Mouse (Mus musculus): ENCODE data around the gene Fgfr2. TPM values are rescaled to one million over a fixed set of nuclear protein-coding genes. Genes with fewer than 3 reads are reported as not detected.
"Not testable (repeated sequence)": the region's sequence is repeated elsewhere in the genome, so short reads cannot be mapped to it uniquely, and the experiment has no call there.

The Fgfr2 gene
- polyA plus RNA-seq, 1 experiment from 2014 or later: 123 TPM

DNA sequence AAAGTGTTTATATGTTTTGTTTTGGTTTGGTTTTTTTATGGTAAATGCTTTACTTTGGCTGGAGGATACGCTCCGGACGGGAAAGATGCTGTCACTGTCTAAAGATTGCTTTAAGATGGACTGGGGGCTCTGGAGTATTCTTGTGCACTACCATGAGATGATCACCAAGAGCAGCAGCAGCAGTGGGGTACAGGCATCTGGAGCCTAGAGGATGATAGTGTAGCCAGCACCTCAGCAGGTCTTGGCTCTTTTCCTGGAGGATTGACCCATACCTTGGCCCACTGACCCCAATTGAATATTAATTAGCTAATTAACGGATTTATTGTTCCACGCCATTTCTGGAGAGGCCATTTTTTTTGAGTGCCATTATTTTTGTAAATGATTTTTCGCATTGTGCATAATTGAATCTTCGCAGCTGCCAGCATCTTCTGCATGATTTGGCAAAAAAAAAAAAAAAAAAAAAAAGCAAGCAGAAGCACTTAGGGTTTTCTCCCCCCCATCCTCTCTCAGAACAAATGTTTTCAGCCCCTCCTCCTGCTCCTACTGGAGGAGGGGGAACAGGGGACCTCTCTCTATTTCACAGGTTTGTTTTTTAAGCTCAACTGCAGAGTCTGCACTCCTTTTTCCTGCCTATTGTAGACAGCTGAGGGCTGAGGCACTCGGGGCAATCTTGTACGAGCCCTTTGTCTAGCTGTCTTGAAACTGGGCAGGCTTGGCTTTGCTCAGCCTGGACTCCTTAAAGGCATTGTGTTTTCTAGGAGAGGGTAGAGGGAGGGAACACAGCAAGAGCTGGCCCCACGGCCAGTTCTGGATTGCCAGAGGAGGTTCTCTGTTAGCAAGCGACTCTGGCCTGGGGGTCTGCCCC is 2529.5 kb downstream of the Fgfr2 start:
- not testable (repeated sequence) for H3K4me1 ChIP-seq; ATAC-seq (ENCODE audit: low FRiP score, low read depth)
- 66% methylated on average over 8 of the region's 11 CpGs for WGBS

DNA sequence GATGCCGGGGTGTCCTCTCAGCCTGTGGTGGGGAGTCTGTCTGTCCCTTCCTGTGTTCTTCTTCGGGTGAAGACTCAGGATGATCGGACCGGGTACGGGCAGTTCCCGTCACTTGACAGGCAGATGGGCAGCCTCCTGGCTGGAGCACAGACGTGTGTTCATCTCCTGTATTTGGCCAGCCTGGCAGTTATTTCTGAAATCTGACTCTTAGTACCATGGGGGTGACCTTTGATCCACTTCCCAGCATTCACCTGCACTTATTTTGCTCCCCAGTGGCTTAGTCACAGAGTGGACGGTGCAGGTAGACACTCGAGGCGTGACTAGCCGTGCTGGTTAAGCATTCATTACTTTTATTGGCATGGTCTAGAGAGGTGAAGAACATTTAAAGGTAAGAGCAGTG is 2530.2 kb downstream of the Fgfr2 start:
- H3K4me1 ChIP-seq; H3K4me3 ChIP-seq; ATAC-seq (ENCODE audit: low FRiP score, low read depth); H3K9me3 ChIP-seq; H3K27me3 ChIP-seq; H3K36me3 ChIP-seq; H3K9ac ChIP-seq; H3K27ac ChIP-seq; H3K4me2 ChIP-seq (replicated peaks): not testable (repeated sequence)
- no CpG with 5 or more reads among the region's 11 CpGs for WGBS

More for the DNA sequence above, 2529.5 kb downstream of the Fgfr2 start:
- H3K36me3 ChIP-seq; H3K27ac ChIP-seq; H3K9me3 ChIP-seq; H3K4me2 ChIP-seq (replicated peaks); H3K27me3 ChIP-seq; H3K9ac ChIP-seq; H3K4me3 ChIP-seq: not testable (repeated sequence)

DNA sequence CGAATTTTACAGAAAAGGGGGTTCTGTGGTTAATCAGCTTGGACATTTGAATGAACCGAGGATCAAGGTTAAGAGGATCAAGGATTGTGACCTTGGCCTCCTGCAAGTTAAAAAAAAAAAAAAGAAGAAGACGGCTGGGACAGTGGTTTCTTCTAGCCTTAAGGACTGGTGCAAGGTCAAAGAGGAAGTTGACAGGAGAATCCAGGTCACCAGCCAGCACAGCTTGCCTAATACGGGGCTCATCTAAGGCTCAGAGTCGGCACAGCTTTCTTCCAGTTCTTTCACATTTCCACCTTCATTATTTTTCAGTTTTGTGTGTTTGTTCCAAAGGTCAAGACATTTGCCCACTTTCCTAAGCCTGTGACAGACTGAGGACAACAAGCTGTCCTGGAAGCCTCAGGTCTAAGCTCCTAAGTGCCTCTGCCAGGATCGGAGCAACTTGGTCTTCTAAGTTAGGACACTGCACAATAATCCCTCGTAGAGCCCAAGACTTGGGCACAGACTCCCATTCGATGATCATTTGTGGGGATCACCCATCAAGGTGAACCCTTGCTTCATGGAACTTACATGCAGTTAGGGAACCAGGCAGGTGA is 2532.2 kb downstream of the Fgfr2 start:
- H3K4me1 ChIP-seq: no peaks in the 10 kb centered on the region
- no peak overlapping the region for H3K4me3 ChIP-seq
- no peaks in the 10 kb centered on the region for H3K36me3 ChIP-seq
- no peak overlapping the region for H3K4me2 ChIP-seq (replicated peaks)
- H3K9ac ChIP-seq: no peak overlapping the region
- WGBS: 82% methylated on average over 8 of the region's 8 CpGs
- no peaks in the 10 kb centered on the region for H3K9me3 ChIP-seq
- no peak overlapping the region for H3K27ac ChIP-seq
- no peak for ATAC-seq (ENCODE audit: low FRiP score, low read depth)
- no peaks in the 10 kb centered on the region for H3K27me3 ChIP-seq

DNA sequence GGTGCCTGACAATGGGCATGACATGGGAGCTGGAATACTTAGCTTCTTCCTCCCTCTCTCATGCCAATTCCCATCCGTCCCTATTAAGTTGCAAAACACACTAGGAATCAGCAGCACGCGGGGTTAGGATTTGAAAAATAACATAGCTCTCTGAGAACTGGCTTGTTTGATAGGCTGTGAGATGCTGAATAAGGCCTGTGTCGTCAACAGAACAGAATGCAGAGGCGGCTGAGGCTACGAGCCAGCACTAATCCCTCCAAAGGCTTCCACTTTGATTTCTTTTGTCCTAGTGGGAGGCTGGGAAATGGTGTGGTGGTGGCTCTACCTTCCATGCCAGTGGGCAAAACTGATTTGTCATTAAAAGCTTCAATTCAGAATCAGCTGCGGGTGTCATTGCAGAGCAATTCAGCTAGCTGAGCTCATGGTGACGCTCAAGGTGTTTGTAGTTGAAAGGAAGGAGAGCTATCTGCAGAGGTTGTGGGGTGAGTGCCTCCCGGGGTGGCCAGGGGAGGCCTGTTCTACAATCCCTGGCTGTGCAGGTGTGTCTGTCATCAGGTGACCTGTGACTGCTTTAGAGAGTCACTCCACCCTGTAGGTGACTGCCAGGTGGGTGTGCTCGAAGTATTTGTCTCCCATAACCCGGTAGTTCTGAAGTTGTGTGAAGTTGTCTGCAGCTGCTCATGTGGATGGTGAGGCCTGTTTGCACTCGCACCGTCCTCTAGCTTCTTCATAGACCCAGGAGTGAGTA is 2532.9 kb downstream of the Fgfr2 start:
- Histone ChIP-seq H3K27me3 (no peaks in the 10 kb centered on the region), H3K4me1 (no peaks in the 10 kb centered on the region), H3K36me3 (no peaks in the 10 kb centered on the region), H3K4me3 (no peak overlapping the region), H3K9ac (no peak overlapping the region), H3K9me3 (no peaks in the 10 kb centered on the region), H3K27ac (no peak overlapping the region), H3K4me2 (replicated peaks) (no peak overlapping the region)
- 68% methylated on average over 13 of the region's 13 CpGs for WGBS
- ATAC-seq (ENCODE audit: low FRiP score, low read depth): no peak

DNA sequence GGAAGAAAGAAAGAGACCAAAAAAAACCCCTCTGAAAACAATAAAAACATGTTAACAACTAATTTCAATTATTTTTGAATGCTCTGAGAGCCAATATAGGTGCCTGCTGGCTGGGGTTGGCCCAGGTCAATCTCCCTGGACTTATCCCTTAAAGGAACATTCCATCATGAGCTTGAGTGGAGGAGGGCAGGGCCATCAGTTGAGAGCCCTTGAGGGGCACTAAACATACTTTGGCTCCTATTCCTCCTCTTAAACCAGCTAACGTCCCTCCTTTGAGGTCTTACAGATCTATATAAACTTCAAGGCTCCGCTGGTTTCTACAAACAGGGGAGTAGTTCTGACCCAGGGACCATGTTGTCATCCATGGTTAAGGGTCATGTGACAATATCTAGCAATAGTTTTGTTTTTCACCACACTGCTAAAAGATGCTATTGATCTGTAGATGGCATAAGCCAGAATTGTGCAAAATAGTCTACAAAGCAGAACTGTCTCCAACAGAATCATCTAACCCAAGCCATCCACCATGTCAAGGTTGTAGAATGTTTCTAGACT is 2536.6 kb downstream of the Fgfr2 start:
- H3K9me3 ChIP-seq: no peaks in the 10 kb centered on the region

DNA sequence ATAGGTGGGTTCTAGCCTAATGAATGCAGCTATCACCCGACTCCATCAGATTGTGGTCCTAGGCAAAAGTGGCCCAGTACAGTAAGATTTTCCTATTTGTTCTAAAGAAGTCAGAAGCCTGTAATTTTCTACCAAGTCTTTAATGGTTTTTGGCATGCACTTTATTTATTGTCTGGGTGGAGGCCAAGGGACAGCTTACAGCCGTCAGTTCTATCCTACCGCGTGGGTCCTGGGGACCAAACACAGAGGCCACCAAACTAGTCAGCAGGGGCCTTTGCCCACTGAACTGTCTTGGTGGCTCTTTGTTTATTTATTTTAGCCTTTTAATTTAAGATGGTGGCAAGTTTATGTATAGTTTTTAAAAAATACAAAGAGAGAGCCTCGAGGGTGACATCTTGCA is 2544.5 kb downstream of the Fgfr2 start:
- Histone ChIP-seq H3K4me1 (peaks cover 30% of the 10 kb centered on the region), H3K9ac (no peak overlapping the region), H3K36me3 (no peaks in the 10 kb centered on the region), H3K4me2 (replicated peaks) (no peak overlapping the region), H3K9me3 (no peaks in the 10 kb centered on the region), H3K27me3 (no peaks in the 10 kb centered on the region), H3K4me3 (no peak overlapping the region), H3K27ac (no peak overlapping the region)
- ATAC-seq (ENCODE audit: low FRiP score, low read depth): no peak
- WGBS: 78% methylated on average over 5 of the region's 5 CpGs

More for the DNA sequence above, 2536.6 kb downstream of the Fgfr2 start:
- Histone ChIP-seq H3K36me3 (no peaks in the 10 kb centered on the region), H3K27ac (no peak overlapping the region), H3K9ac (no peak overlapping the region), H3K4me2 (replicated peaks) (no peak overlapping the region), H3K4me1 (no peaks in the 10 kb centered on the region), H3K4me3 (no peak overlapping the region), H3K27me3 (no peaks in the 10 kb centered on the region)
- no peak for ATAC-seq (ENCODE audit: low FRiP score, low read depth)
- WGBS: 69% methylated on average over 2 of the region's 2 CpGs

DNA sequence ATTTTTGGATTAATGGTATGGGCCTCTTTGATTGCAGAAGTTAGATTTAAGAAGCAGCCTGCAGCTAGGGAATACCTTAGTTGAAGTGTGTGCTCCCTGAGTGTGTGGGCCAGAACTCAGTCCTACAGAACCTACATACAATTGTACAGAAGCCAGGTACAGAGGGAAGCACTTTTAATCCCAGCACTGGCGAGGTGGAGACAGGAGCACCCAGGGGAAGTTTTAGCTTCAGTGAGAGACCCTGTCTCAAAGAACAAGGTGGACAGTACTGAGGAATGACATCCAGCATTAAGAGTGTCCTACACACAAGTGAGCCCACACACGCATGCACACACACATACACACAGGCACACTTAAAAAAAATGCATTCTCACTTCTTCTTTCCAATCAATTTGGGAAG is 2545.1 kb downstream of the Fgfr2 start:
- WGBS: 86% methylated on average over 2 of the region's 2 CpGs

DNA sequence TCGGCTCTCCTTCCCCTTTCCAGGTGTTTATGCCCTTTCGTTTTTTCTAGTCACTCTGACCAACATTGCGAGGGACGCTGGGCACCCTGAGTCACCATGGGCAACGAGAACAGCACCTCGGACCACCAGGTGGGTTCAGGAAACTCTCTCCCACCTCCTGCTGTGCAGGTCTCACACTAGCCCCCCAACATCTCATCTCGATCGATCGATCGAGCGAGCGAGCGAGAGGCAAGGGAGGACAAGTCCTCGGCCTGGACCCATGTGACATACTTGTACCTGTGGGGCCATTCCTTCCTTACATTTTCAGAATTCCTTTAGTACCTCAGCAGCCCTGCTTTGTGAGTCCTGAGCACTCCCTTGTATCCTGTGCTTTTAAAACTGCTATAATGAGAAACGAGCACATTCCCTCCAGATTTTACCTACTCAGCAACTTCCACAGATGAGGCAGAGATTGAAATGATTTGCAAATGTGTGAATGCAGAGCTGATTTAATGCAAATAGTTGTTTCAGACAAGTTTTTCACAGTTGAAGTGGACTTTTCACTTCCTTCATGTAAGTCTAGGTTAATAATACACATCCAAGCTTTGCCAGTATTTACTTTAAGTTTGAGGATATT is 2545.7 kb downstream of the Fgfr2 start, which contains the start of gene Tacc2:
Gene Tacc2 (plus strand): TSS at position 51 of the 616 bp plus-strand sequence.
- no peaks in the 10 kb centered on the region for H3K9me3 ChIP-seq
- WGBS: 27% methylated on average over 15 of the region's 15 CpGs
- H3K4me2 ChIP-seq (replicated peaks): peak within 1 kb of the TSS; percentile 60
- peak within 1 kb of the TSS; percentile 45; the same call in 1 of the 2 replicates for H3K9ac ChIP-seq
- peaks cover 30% of the 10 kb centered on the region for H3K4me1 ChIP-seq
- no peaks in the 10 kb centered on the region for H3K36me3 ChIP-seq
- peak within 1 kb of the TSS; percentile 31 for H3K4me3 ChIP-seq
- ATAC-seq (ENCODE audit: low FRiP score, low read depth): no peak
- peak within 1 kb of the TSS; percentile 65; the same call in 1 of the 2 replicates for H3K27ac ChIP-seq
- no peaks in the 10 kb centered on the region for H3K27me3 ChIP-seq

More for the DNA sequence above, 2545.1 kb downstream of the Fgfr2 start:
- peak overlapping the region; percentile 60; the same call in 1 of the 2 replicates for H3K4me2 ChIP-seq (replicated peaks)
- peaks cover 30% of the 10 kb centered on the region for H3K4me1 ChIP-seq
- H3K27me3 ChIP-seq: no peaks in the 10 kb centered on the region
- ATAC-seq (ENCODE audit: low FRiP score, low read depth): no peak
- H3K4me3 ChIP-seq: no peak overlapping the region
- H3K9ac ChIP-seq: no peak overlapping the region
- H3K36me3 ChIP-seq: no peaks in the 10 kb centered on the region
- peak overlapping the region; percentile 65; the same call in 1 of the 2 replicates for H3K27ac ChIP-seq
- H3K9me3 ChIP-seq: no peaks in the 10 kb centered on the region

DNA sequence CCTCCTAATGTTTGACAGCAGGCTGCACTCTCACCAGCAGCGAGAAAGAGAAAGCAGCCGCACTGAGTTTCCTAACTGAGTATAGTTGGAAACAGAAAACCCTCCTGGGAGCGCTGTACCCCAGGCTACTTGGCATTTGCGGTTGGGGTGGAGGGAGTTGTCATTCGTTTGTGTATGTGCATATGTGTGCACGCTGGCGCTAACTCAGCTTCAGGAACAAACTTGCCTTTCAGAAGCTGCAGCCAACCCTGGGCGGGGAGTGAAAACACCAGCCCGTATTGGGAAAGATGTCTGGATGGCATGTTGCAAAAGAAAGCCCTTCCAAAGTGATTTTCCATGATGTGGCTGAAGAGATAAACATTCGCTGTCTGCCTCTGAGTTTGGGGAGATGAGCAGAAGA is 2546.2 kb downstream of the Fgfr2 start:
- Histone ChIP-seq H3K4me1 (peaks cover 30% of the 10 kb centered on the region), H3K9ac (peak overlapping the region; percentile 45; the same call in 1 of the 2 replicates), H3K27ac (peak overlapping the region; percentile 65; the same call in 1 of the 2 replicates), H3K4me3 (peak overlapping the region; percentile 31), H3K27me3 (no peaks in the 10 kb centered on the region), H3K4me2 (replicated peaks) (peak overlapping the region; percentile 60), H3K36me3 (no peaks in the 10 kb centered on the region), H3K9me3 (no peaks in the 10 kb centered on the region)
- peak; percentile 29; the same call in 1 of the 2 replicates for ATAC-seq (ENCODE audit: low FRiP score, low read depth)
- 17% methylated on average over 10 of the region's 10 CpGs for WGBS

DNA sequence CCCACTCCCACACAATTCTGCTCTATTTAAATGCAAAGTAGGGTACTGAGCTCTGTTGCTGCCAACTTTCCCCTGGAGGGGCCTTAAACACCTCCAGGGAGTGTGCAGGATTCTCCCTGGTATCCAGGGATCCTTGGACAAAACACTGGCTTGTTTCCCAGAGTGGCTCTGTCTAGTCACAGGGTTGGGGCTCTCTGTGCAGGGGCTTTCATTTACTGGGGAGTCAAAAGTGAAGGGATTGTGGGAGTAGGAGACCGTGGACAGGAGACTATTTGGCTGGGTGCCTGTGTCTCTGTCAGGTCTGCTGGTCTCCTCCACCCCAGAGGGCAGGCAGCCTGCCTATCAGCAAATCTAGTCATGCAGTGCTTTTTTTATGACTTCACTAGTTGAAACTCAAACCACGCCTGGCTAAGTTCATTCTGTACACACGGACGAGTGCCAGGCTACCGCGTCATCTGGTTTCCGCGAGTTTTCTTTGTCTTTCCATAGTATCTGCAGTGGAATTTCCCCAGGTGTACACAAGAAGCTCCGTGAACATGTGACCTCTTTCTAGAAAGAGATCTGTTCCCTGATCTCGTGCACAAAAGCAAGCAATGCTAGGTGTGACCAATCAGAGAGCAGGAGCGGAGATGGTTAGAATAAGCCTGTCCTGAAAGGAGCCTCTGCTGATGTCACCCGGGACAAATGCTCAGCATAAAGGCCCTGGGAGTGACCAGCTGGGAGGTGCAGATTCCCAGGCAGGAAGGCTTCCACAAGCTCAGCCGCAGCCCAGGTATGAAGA is 2548.7 kb downstream of the Fgfr2 start:
- H3K9ac ChIP-seq: no peak overlapping the region
- H3K36me3 ChIP-seq: no peaks in the 10 kb centered on the region
- 55% methylated on average over 13 of the region's 13 CpGs for WGBS
- no peak overlapping the region for H3K27ac ChIP-seq
- no peaks in the 10 kb centered on the region for H3K27me3 ChIP-seq
- H3K4me2 ChIP-seq (replicated peaks): no peak overlapping the region
- H3K9me3 ChIP-seq: no peaks in the 10 kb centered on the region
- no peak for ATAC-seq (ENCODE audit: low FRiP score, low read depth)
- peaks cover 40% of the 10 kb centered on the region for H3K4me1 ChIP-seq
- H3K4me3 ChIP-seq: no peak overlapping the region

DNA sequence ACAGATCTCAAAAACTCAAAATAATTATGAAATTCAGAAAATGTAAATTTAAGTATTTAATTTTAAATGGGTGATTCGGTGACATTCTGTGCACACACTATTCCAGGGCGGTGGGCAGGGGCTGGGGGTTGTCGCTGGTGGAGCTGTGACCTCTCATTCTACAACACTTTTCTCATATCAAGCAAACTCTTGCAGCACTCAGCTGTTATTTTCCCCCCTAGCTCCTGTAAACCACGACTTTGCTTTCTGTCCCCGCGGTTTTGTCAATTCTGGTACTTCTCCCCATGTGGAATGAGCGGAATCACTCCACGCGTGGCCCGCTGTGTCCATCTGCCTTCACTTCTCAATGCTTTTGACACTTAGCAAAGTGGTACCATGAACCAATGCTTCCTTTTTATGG is 2549.4 kb downstream of the Fgfr2 start:
- WGBS: 94% methylated on average over 10 of the region's 10 CpGs
- H3K36me3 ChIP-seq: no peaks in the 10 kb centered on the region
- no peak for ATAC-seq (ENCODE audit: low FRiP score, low read depth)
- no peaks in the 10 kb centered on the region for H3K9me3 ChIP-seq
- H3K27ac ChIP-seq: no peak overlapping the region
- H3K4me2 ChIP-seq (replicated peaks): no peak overlapping the region
- H3K9ac ChIP-seq: no peak overlapping the region
- no peak overlapping the region for H3K4me3 ChIP-seq
- H3K4me1 ChIP-seq: peaks cover 40% of the 10 kb centered on the region
- no peaks in the 10 kb centered on the region for H3K27me3 ChIP-seq
